Mouse (Mus musculus): ENCODE data around the gene Eefsec. TPM values are rescaled to one million over a fixed set of nuclear protein-coding genes. Genes with fewer than 3 reads are reported as not detected.

Eefsec gene
- polyA plus RNA-seq, 1 experiment from 2014 or later, result 49.5 TPM

DNA sequence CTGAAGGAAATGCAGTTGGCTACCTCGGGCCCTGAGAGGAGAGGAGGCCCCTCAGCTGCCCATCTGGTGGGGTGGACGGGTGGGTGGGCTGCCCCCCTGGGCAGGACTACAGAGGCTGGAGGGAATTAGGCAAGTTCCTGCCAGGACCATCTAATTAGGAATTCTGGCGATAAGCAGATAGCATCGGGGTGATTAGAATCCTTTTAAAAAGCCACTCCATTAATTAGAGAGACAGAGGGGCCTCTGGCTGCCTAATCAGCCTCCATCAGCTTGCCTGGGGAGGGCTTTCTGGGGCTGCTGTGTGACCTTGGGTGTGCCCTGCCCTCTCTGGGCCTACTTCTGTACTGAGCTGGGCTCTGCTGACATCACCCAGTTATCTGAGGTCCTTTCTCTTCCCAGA, 227.2 kb downstream of the Eefsec start:
- Histone ChIP-seq H3K4me1 (ENCODE audit: control insufficient read depth, insufficient read depth, low read length) (no peaks in the 10 kb centered on the region), H3K36me3 (ENCODE audit: control insufficient read depth, insufficient read depth, low read length) (no peaks in the 10 kb centered on the region), H3K9me3 (ENCODE audit: control insufficient read depth, low read depth, low read length) (no peaks in the 10 kb centered on the region; the same call in 1 of the 2 replicates), H3K27me3 (ENCODE audit: control insufficient read depth, insufficient read depth, low read length) (no peaks in the 10 kb centered on the region), H3K9ac (replicated peaks; ENCODE audit: low read depth, low read length) (no peak overlapping the region), H3K4me2 (replicated peaks; ENCODE audit: low read depth, low read length) (no peak overlapping the region), H3K27ac (ENCODE audit: low read length) (no peak overlapping the region), H3K4me3 (ENCODE audit: low read depth, low read length) (no peak overlapping the region)
- 13% methylated on average over 4 of the region's 4 CpGs for WGBS
- no peak for ATAC-seq (ENCODE audit: insufficient number of reproducible peaks, insufficient read depth, low FRiP score, low read depth)

GRCm38 (mm10) chr6:88216199-88216598, 230.1 kb downstream of the Eefsec start:
- 75% methylated on average over 4 of the region's 4 CpGs for WGBS
- Histone ChIP-seq H3K9me3 (ENCODE audit: control insufficient read depth, low read depth, low read length) (no peaks in the 10 kb centered on the region; the same call in 1 of the 2 replicates), H3K4me2 (replicated peaks; ENCODE audit: low read depth, low read length) (no peak overlapping the region), H3K9ac (replicated peaks; ENCODE audit: low read depth, low read length) (no peak overlapping the region), H3K4me3 (ENCODE audit: low read depth, low read length) (no peak overlapping the region), H3K27me3 (ENCODE audit: control insufficient read depth, insufficient read depth, low read length) (no peaks in the 10 kb centered on the region), H3K27ac (ENCODE audit: low read length) (no peak overlapping the region), H3K36me3 (ENCODE audit: control insufficient read depth, insufficient read depth, low read length) (no peaks in the 10 kb centered on the region), H3K4me1 (ENCODE audit: control insufficient read depth, insufficient read depth, low read length) (no peaks in the 10 kb centered on the region)
- no peak for ATAC-seq (ENCODE audit: insufficient number of reproducible peaks, insufficient read depth, low FRiP score, low read depth)

GRCm38 (mm10) chr6:88215797-88216196, 230.5 kb downstream of the Eefsec start:
- no peak overlapping the region for H3K27ac ChIP-seq (ENCODE audit: low read length)
- 43% methylated on average over 6 of the region's 6 CpGs for WGBS
- H3K4me2 ChIP-seq (replicated peaks; ENCODE audit: low read depth, low read length), result no peak overlapping the region
- no peaks in the 10 kb centered on the region; the same call in 1 of the 2 replicates for H3K9me3 ChIP-seq (ENCODE audit: control insufficient read depth, low read depth, low read length)
- H3K36me3 ChIP-seq (ENCODE audit: control insufficient read depth, insufficient read depth, low read length), result no peaks in the 10 kb centered on the region
- no peak overlapping the region for H3K9ac ChIP-seq (replicated peaks; ENCODE audit: low read depth, low read length)
- no peaks in the 10 kb centered on the region for H3K27me3 ChIP-seq (ENCODE audit: control insufficient read depth, insufficient read depth, low read length)
- no peaks in the 10 kb centered on the region for H3K4me1 ChIP-seq (ENCODE audit: control insufficient read depth, insufficient read depth, low read length)
- no peak overlapping the region for H3K4me3 ChIP-seq (ENCODE audit: low read depth, low read length)
- ATAC-seq (ENCODE audit: insufficient number of reproducible peaks, insufficient read depth, low FRiP score, low read depth), result no peak

GRCm38 (mm10) chr6:88210182-88210581, 236.2 kb downstream of the Eefsec start:
- H3K36me3 ChIP-seq (ENCODE audit: control insufficient read depth, insufficient read depth, low read length), result no peaks in the 10 kb centered on the region
- peaks cover 16% of the 10 kb centered on the region for H3K27me3 ChIP-seq (ENCODE audit: control insufficient read depth, insufficient read depth, low read length)
- no peak overlapping the region for H3K4me2 ChIP-seq (replicated peaks; ENCODE audit: low read depth, low read length)
- no peak overlapping the region for H3K9ac ChIP-seq (replicated peaks; ENCODE audit: low read depth, low read length)
- H3K9me3 ChIP-seq (ENCODE audit: control insufficient read depth, low read depth, low read length), result no peaks in the 10 kb centered on the region
- ATAC-seq (ENCODE audit: insufficient number of reproducible peaks, insufficient read depth, low FRiP score, low read depth), result no peak
- no peaks in the 10 kb centered on the region for H3K4me1 ChIP-seq (ENCODE audit: control insufficient read depth, insufficient read depth, low read length)
- no peak overlapping the region for H3K4me3 ChIP-seq (ENCODE audit: low read depth, low read length)
- no peak overlapping the region for H3K27ac ChIP-seq (ENCODE audit: low read length)
- WGBS, result 59% methylated on average over 3 of the region's 3 CpGs

GRCm38 (mm10) chr6:88209453-88209852, 236.9 kb downstream of the Eefsec start:
- no peak for ATAC-seq (ENCODE audit: insufficient number of reproducible peaks, insufficient read depth, low FRiP score, low read depth)
- WGBS, result 71% methylated on average over 5 of the region's 5 CpGs
- Histone ChIP-seq H3K4me1 (ENCODE audit: control insufficient read depth, insufficient read depth, low read length) (no peaks in the 10 kb centered on the region), H3K9me3 (ENCODE audit: control insufficient read depth, low read depth, low read length) (no peaks in the 10 kb centered on the region), H3K27me3 (ENCODE audit: control insufficient read depth, insufficient read depth, low read length) (peaks cover 24% of the 10 kb centered on the region), H3K27ac (ENCODE audit: low read length) (no peak overlapping the region), H3K4me2 (replicated peaks; ENCODE audit: low read depth, low read length) (no peak overlapping the region), H3K36me3 (ENCODE audit: control insufficient read depth, insufficient read depth, low read length) (no peaks in the 10 kb centered on the region), H3K4me3 (ENCODE audit: low read depth, low read length) (no peak overlapping the region), H3K9ac (replicated peaks; ENCODE audit: low read depth, low read length) (no peak overlapping the region)

- H3K36me3 ChIP-seq (ENCODE audit: control insufficient read depth, insufficient read depth, low read length), result no peaks in the 10 kb centered on the region
- H3K4me2 ChIP-seq (replicated peaks; ENCODE audit: low read depth, low read length), result no peak overlapping the region
- 91% methylated on average over 3 of the region's 3 CpGs for WGBS
- H3K27me3 ChIP-seq (ENCODE audit: control insufficient read depth, insufficient read depth, low read length), result peaks cover 35% of the 10 kb centered on the region
- no peak for ATAC-seq (ENCODE audit: insufficient number of reproducible peaks, insufficient read depth, low FRiP score, low read depth)
- no peaks in the 10 kb centered on the region for H3K9me3 ChIP-seq (ENCODE audit: control insufficient read depth, low read depth, low read length)
- H3K4me3 ChIP-seq (ENCODE audit: low read depth, low read length), result no peak overlapping the region
- H3K9ac ChIP-seq (replicated peaks; ENCODE audit: low read depth, low read length), result no peak overlapping the region
- H3K4me1 ChIP-seq (ENCODE audit: control insufficient read depth, insufficient read depth, low read length), result peaks cover 4% of the 10 kb centered on the region; the same call in 1 of the 2 replicates
- no peak overlapping the region for H3K27ac ChIP-seq (ENCODE audit: low read length)
These were observed 238.0 kb downstream of the Eefsec start for GRCm38 (mm10) chr6:88208321-88208720.

GRCm38 (mm10) chr6:88207403-88208033, 238.8 kb downstream of the Eefsec start:
- 91% methylated on average over 10 of the region's 10 CpGs for WGBS
- no peak for ATAC-seq (ENCODE audit: insufficient number of reproducible peaks, insufficient read depth, low FRiP score, low read depth)
- H3K9me3 ChIP-seq (ENCODE audit: control insufficient read depth, low read depth, low read length), result no peaks in the 10 kb centered on the region
- no peak overlapping the region for H3K4me2 ChIP-seq (replicated peaks; ENCODE audit: low read depth, low read length)
- no peak overlapping the region for H3K4me3 ChIP-seq (ENCODE audit: low read depth, low read length)
- no peak overlapping the region for H3K9ac ChIP-seq (replicated peaks; ENCODE audit: low read depth, low read length)
- H3K27me3 ChIP-seq (ENCODE audit: control insufficient read depth, insufficient read depth, low read length), result peaks cover 38% of the 10 kb centered on the region
- H3K36me3 ChIP-seq (ENCODE audit: control insufficient read depth, insufficient read depth, low read length), result no peaks in the 10 kb centered on the region
- H3K4me1 ChIP-seq (ENCODE audit: control insufficient read depth, insufficient read depth, low read length), result peaks cover 5% of the 10 kb centered on the region; the same call in 1 of the 2 replicates
- no peak overlapping the region for H3K27ac ChIP-seq (ENCODE audit: low read length)

Data from stomach, embryonic 14.5 days (tissue).